Mouse (Mus musculus) G1E (cell line): ENCODE results near the gene Aknad1.

Experiments used
- CTCF ChIP-seq: IDR thresholded peaks from 2 replicates; pipeline ENCODE4 v1.5.1; 2012; ENCODE audit warnings: low read depth, low read length, inconsistent platforms, mixed read lengths
- GATA1 ChIP-seq: IDR thresholded peaks from 2 replicates; pipeline ENCODE4 v1.6.1; 2012; ENCODE audit warnings: borderline replicate concordance, low read length, inconsistent platforms, mixed read lengths

- TF ChIP-seq CTCF (no peak), GATA1 (no peak)
These were observed 58.3 kb downstream of the Aknad1 start for GRCm38 (mm10) chr3:108797723-108798122.
